In the genomic region with DNA sequence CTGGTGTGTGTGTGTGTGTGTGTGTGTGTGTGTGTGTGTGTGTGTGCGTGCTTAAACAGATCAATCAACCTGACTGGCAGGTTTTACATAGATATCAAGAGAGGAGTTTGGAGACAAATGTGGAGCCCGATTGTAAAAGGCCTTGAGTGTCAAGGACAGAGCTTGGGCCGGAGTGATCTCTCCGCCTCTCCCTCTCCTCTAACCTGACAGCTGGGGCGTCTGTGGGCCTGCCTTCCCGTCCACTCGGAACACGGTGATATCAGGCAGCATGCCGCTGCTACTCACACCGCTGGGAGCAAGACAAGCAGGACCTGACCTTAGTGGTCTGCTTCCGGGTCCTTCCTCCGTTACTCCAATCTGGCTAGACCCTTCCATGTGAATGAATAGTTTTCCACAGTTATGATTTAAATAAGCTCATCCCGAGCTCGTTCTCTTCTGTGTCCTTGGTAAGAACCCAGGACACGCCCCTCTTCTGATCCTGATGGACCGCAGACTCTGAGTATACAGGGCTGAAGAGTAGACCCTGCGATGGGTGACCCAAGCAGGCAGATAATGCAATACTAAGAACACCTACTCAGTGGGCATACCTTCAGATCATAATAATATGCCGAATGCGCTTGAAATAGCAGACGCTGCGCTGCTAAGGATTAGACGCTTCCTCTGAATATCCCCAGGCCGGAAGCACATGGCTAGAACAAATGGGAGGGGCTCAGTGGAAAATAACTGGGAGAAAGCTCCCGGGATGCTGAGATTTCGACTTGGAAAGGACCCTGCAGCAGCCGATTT, we compare ENCODE assay signal across 7 mouse cellular contexts.
DNase-seq lines count a peak whose midpoint lies in the region; ATAC-seq and TF ChIP-seq lines count a peak whose summit lies in the region.

No protein-coding gene starts in this region.

- 51% methylated on average over 26 of the region's 26 CpGs for WGBS in stomach, postnatal 0 days

- no peaks in the 10 kb centered on the region for H3K4me1 ChIP-seq in stomach, postnatal 0 days (replicated peaks; ENCODE audit: control insufficient read depth, insufficient read depth)

- peak; percentile 15 to 20 for DNase-seq in left cerebral cortex, postnatal 14 days (ENCODE audit: low spot score in 2 of 2)
- DNase-seq in left cerebral cortex, adult 11 months (ENCODE audit: low spot score): no peak
- peak; percentile 79 for DNase-seq in brain, embryonic 14.5 days (ENCODE audit: low read depth)
- peak; percentile 44 for DNase-seq in gastrocnemius, adult 18-20 months (ENCODE audit: low spot score)
- peak; percentile 27 to 50 for DNase-seq in layer of hippocampus, postnatal 14 days (ENCODE audit: low spot score in 2 of 2)
- DNase-seq in stomach, postnatal 0 days (ENCODE audit: low spot score): no peak
- DNase-seq in thymus, postnatal 14 days: no peak

- no peak for TF ChIP-seq EP300 in stomach, postnatal 0 days (optimal IDR thresholded peaks at IDR 0.05)

- TF ChIP-seq POLR2A in brain, embryonic 14.5 days (IDR thresholded peaks at IDR 0.05; ENCODE audit: borderline replicate concordance, extremely low read depth, insufficient read depth, insufficient read length, poor library complexity, severe bottlenecking): no peak

- no peak for TF ChIP-seq CTCF in brain, embryonic 14.5 days (IDR thresholded peaks at IDR 0.05; ENCODE audit: borderline replicate concordance, extremely low read depth, insufficient read depth, insufficient read length)
- TF ChIP-seq CTCF in stomach, postnatal 0 days (IDR thresholded peaks at IDR 0.05; ENCODE audit: low read depth): no peak

- no peak overlapping the region for H3K9ac ChIP-seq in stomach, postnatal 0 days (ENCODE audit: low read length)

- H3K4me2 ChIP-seq in stomach, postnatal 0 days (replicated peaks; ENCODE audit: low read depth): peak overlapping the region; percentile 29

- H3K9me3 ChIP-seq in stomach, postnatal 0 days (ENCODE audit: control insufficient read depth, low read length): no peaks in the 10 kb centered on the region

- ATAC-seq in stomach, postnatal 0 days (ENCODE audit: low FRiP score, low TSS enrichment): peak; percentile 42; the same call in 1 of the 2 replicates

- no peak overlapping the region for H3K4me3 ChIP-seq in stomach, postnatal 0 days (ENCODE audit: low read depth, low read length)

- no peaks in the 10 kb centered on the region for H3K36me3 ChIP-seq in stomach, postnatal 0 days (ENCODE audit: control insufficient read depth, insufficient read depth, low read length)

- intact Hi-C loops in left cerebral cortex, postnatal 14 days (cut with DNase I): no loop called here

- H3K27ac ChIP-seq in stomach, postnatal 0 days (replicated peaks): no peak overlapping the region; the same call in 1 of the 2 replicates

- H3K27me3 ChIP-seq in stomach, postnatal 0 days (ENCODE audit: control insufficient read depth, insufficient read depth, low read length): no peaks in the 10 kb centered on the region

Comparison
In these comparisons a context has a peak if more than half of its experiments do, and no peak if none do; other contexts are left out.
1. DNase-seq: peak in left cerebral cortex, postnatal 14 days (2 of 2), brain, embryonic 14.5 days (single experiment), gastrocnemius, adult 18-20 months (single experiment) and layer of hippocampus, postnatal 14 days (2 of 2); none in left cerebral cortex, adult 11 months (single experiment), stomach, postnatal 0 days (single experiment) and thymus, postnatal 14 days (single experiment).